Mouse (Mus musculus) G1E-ER4 (cell line): ENCODE measurements around the gene Slc44a2. TPM values are rescaled to one million over a fixed set of nuclear protein-coding genes. Genes with fewer than 3 reads are reported as not detected.

ENCODE experiments used
- GATA1 ChIP-seq: IDR thresholded peaks from one replicate; pipeline ENCODE4 v1.8.0; 2012; ENCODE audit warnings: low read length, inconsistent platforms
- polyA plus RNA-seq: library from polyadenylated mRNA; stranded (reverse); fragments of >175 nt; gene quantifications from 2 replicates; pipeline ENCODE4 v1.2.3, GENCODE M21; 2012

Slc44a2 gene
- polyA plus RNA-seq, 1 experiment = 24.3 TPM

- TF ChIP-seq GATA1 = no peak
Observed at GRCm38 (mm10) chr9:21348152-21348551, 27.7 kb downstream of the Slc44a2 start.

- no peak for TF ChIP-seq GATA1
Observed at GRCm38 (mm10) chr9:21351178-21351577, 30.7 kb downstream of the Slc44a2 start.

- TF ChIP-seq GATA1 = no peak
Observed at GRCm38 (mm10) chr9:21351702-21352377, 31.3 kb downstream of the Slc44a2 start.

DNA sequence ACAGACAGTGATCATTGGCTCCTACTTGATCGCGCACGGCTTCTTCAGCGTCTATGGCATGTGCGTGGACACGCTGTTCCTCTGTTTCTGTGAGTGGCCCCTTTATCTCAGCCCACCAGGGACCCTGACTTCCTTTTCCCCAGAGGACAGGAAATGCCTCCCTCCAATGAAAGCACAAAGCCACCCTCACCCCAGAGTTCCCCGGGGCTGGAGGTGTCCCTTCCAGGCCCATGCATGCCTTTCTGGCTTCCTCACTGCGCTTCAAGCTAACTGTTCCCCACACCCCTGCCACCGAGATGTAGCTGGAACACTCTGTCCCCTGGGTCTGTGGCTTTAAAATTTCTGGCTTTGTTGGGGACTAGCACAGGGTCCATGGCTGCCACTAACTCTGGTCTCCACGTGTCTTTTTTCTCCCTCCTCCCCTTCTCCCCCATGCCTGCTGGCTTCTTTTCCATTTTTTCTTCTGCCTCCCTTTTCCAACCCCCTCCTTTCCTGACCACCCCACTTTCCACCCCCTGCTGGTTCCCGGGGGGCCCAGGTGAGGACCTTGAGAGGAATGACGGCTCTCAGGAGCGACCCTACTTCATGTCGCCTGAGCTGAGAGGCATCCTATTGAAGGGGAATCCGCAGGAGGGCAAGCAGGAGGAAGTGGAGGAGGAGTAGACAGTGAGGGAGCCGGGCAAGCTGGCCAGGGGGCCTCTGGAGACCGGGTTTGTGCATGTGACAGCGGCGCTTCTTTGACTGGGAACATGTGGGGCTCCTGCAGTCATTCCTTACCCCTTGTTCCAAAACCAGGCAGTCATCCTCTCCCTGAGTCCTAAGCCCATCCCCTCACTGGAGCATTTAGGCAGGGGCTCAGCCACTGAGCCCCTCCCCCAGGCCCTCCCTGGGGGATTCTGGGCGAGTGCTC is 32.2 kb downstream of the Slc44a2 start:
- no peak for TF ChIP-seq GATA1

DNA sequence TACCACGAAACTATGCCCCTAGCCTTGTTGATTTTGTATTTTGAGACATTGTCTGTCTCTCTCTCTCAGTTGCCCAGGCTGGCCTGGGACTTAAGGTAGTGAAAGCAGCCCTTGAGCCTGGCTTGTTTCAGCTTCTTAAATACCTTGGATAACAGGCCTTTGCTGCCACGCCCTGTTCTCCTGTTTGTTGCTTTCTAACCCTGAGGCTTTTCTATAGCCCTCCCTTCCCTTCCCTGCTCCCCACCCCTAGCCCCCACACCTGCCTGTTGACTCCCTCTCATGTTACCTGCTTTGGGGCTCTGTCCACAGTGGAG is 32.8 kb downstream of the Slc44a2 start:
- no peak for TF ChIP-seq GATA1

DNA sequence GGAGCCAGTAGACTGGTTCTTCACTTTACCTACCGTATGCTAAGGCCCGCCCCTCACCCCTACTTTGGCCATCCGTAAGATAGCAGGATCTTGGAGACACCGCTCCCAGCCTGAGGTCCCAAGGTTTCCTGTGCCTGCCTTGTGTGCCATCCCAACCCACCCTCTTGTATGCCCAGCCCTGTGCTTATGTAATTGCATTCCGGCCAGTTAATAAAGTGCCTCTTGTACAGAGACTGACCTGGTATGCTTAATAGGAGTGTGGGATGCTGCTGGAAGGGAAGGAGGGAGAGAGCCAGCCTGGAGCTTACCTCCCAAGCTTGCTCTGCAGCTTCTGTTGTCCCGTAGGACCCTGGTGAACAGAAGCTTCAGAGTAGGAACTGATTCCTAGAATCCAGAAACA is 34.3 kb downstream of the Slc44a2 start:
- no peak for TF ChIP-seq GATA1

DNA sequence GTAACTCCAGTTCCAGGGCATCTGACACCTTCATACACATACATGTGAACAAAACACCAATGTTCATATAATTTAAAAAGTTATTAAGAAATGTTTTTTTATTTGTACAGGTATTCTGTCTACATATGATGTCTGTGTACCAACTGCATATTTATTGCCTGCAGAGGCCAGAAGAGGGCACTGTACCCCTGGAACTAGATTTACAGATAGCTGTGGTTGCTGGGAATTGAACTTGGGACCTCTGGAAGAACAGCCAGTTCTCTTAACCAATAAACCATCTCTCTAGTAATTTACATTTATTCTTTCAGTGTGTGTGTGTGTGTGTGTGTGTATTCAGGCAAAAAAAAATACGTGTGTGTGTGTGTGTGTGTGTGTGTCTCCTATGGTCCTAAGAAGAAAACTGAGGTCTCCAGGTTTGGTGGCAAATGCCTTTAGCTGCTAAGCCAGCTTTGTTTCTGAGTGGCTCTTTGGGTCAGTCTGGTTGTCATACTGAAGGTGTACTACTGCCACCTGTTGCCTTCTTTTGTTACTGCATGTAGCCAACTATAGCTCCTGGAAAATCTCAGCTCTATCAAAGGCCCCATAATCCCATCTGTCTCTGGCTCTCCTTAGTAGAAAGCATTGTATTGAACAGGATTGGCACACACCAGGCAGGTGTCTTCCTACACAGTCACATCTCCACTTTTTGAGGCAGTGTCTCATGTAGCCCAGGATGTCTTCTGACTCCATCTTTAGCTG is 36.7 kb downstream of the Slc44a2 start:
- no peak for TF ChIP-seq GATA1

DNA sequence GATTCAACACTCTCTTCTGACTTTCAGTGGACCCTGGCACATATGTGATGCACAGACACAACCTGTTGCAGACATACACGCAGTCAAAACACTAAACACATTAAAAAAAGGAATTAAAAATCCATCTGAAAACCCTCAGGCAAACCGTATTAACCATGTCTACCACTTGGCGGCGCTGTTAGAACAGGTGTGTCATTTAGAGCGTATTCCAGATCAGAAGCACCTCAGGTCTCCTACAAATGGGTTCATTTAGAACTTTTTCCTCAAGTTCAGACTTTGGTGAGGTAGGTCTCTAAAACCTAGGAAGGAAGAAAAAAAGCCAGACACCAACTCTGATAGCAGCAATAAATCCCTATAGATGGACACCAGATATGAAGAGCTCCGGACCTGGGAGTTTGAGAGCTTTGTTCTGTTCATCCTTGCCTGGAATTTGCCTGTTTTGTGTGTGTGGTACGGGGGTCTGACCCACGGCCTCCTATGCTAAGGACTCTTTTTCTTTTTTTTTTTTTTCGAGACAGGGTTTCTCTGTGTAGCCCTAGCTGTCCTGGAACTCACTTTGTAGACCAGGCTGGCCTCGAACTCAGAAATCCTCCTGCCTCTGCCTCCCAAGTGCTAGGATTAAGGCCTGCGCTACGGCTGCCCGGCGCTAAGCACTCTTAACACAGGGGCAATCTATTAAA is 46.2 kb downstream of the Slc44a2 start:
- no peak for TF ChIP-seq GATA1

- TF ChIP-seq GATA1 = no peak
Observed at GRCm38 (mm10) chr9:21367357-21368111, 47.0 kb downstream of the Slc44a2 start, which contains the start of gene Ilf3. Gene Ilf3, plus strand, starts transcription at chr9:21367871.

GRCm38 (mm10) chr9:21368131-21368584 is 47.7 kb downstream of the Slc44a2 start:
- TF ChIP-seq GATA1 = no peak

- no peak for TF ChIP-seq GATA1
Observed at GRCm38 (mm10) chr9:21369080-21369479, 48.6 kb downstream of the Slc44a2 start.

GRCm38 (mm10) chr9:21370876-21371275 is 50.4 kb downstream of the Slc44a2 start:
- no peak for TF ChIP-seq GATA1

- no peak for TF ChIP-seq GATA1
Observed at GRCm38 (mm10) chr9:21372508-21372907, 52.0 kb downstream of the Slc44a2 start.

DNA sequence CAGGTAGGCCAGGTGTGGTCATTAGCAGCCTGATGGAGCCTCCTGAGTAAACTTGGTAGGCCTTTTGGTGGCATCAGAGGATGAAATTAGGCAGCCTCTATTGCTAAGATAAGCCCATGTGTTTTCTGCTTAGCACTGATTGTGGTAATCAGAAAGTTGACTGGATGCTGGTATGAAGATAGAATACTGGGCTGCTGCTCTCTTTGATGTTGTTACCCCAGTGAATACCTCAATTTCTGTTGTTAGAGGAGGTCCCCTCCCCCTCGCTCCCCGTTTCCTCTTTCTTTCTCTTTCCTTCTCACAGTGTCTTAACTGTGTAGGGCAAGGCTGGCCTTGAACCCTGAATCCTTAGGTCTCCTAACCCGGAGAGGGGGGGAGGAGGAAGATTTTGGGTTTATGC is 58.7 kb downstream of the Slc44a2 start:
- peak; percentile 26 for TF ChIP-seq GATA1

GRCm38 (mm10) chr9:21380868-21381267 is 60.4 kb downstream of the Slc44a2 start:
- TF ChIP-seq GATA1 = no peak
